In the genomic region with DNA sequence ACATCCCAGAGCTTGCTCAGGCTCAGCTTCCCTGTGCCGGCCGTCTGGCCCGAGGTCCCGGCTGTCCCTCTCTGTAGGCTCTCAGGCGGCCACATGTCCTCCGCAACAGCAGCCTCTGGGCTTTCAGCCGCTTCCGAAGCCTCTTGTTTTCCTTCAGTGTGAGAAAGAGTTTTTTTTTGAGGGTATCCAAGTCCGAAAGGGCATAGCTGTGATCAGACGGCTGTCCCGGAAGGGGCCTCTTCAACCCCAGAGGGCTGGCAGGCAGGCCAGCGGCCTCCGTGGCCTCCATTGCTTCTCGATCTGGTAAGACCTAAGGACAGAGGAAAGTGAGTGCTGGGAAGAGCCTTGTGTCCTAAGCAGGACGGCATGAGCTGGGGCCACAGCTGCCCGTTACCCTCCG, we compare ENCODE assay signal across 13 mouse cellular contexts. TPM values are rescaled to one million over a fixed set of nuclear protein-coding genes. Genes with fewer than 3 reads are reported as not detected.
A peak's percentile ranks its signal among the peaks of the same experiment; 100 is the strongest.
DNase-seq lines count a peak whose midpoint lies in the region; ATAC-seq and TF ChIP-seq lines count a peak whose summit lies in the region.
"Had no signal": no experiment of that assay in that cellular context is flagged by ENCODE, and none has a peak within 500 bp of the region (broad histone marks: within the 10 kb centered on the region; RNA-seq: fewer than 3 reads in every experiment).

No protein-coding gene starts in this region.

- 56% methylated on average over 17 of the region's 17 CpGs for WGBS in kidney, embryonic 15.5 days
- 60% methylated on average over 17 of the region's 17 CpGs for WGBS in limb, embryonic 13.5 days

- no peak for TF ChIP-seq RAD21 in MEL (IDR thresholded peaks at IDR 0.05; ENCODE audit: low read depth, low read length)

- peak; percentile 30 for DNase-seq in gastrocnemius, postnatal 10 days
- no peak for DNase-seq in gastrocnemius, postnatal 14 days
- no peak for DNase-seq in kidney, adult 18-20 months
- no peak for DNase-seq in MEL (ENCODE audit: low read depth, low spot score)
- no peak for DNase-seq in left cerebral cortex, postnatal 14 days (ENCODE audit: low spot score in 2 of 2)
- DNase-seq in adrenal gland, postnatal 4 days (ENCODE audit: low spot score in 2 of 2), result no peak
- DNase-seq: cerebellum, adult 18-20 months; forebrain, postnatal 0 days; layer of hippocampus, postnatal 36 days had no signal

- H3K27ac ChIP-seq in kidney, embryonic 15.5 days, result peak overlapping the region; percentile 51
- H3K27ac ChIP-seq in MEL (ENCODE audit: control insufficient read depth, low read depth, low read length), result no peak overlapping the region
- H3K27ac ChIP-seq in limb, embryonic 13.5 days, result peak overlapping the region; percentile 22; the same call in 1 of the 2 replicates

- no peak overlapping the region for H3K4me2 ChIP-seq in kidney, embryonic 15.5 days
- H3K4me2 ChIP-seq in limb, embryonic 13.5 days (replicated peaks), result 0 out of 2 replicates have a peak overlapping the region, but pooled peaks have one; percentile 19
- H3K4me2 ChIP-seq: midbrain, embryonic 11.5 days had no signal

- TF ChIP-seq CTCF in MEL (IDR thresholded peaks at IDR 0.05 in 2 of 3, conservative IDR thresholded peaks at IDR 0.05 in 1 of 3; ENCODE audit: control insufficient read depth in 1 of 3, insufficient read depth in 1 of 3, low read depth in 2 of 3, low read length in 3 of 3, poor library complexity in 1 of 3, severe bottlenecking in 1 of 3), result no peak

- 0 out of 2 replicates have a peak overlapping the region, but pooled peaks have one; percentile 11 for H3K9ac ChIP-seq in kidney, embryonic 15.5 days
- H3K9ac ChIP-seq in MEL (ENCODE audit: control insufficient read depth, low read depth, low read length, poor library complexity, severe bottlenecking), result no peak overlapping the region
- no peak overlapping the region for H3K9ac ChIP-seq in limb, embryonic 13.5 days
- H3K9ac ChIP-seq: forebrain, postnatal 0 days had no signal

- peaks cover 41% of the 10 kb centered on the region for H3K4me1 ChIP-seq in kidney, embryonic 15.5 days
- peaks cover 0 to 5% of the 10 kb centered on the region in 2 experiments; a peak in 3 of 4 replicates for H3K4me1 ChIP-seq in MEL (ENCODE audit: control insufficient read depth in 1 of 2, insufficient read depth in 2 of 2, low read length in 2 of 2)
- peaks cover 23% of the 10 kb centered on the region for H3K4me1 ChIP-seq in limb, embryonic 13.5 days

- H3K79me2 ChIP-seq in MEL (ENCODE audit: control insufficient read depth, insufficient read depth, low read length, poor library complexity), result peaks cover 2% of the 10 kb centered on the region; the same call in 1 of the 2 replicates

- no peak; a peak in 1 of 4 replicates for TF ChIP-seq POLR2A in MEL (IDR thresholded peaks at IDR 0.05; ENCODE audit: control insufficient read depth in 1 of 2, insufficient read depth in 1 of 2, low read depth in 1 of 2, low read length in 2 of 2, poor library complexity in 1 of 2)

- ATAC-seq in kidney, embryonic 15.5 days (replicated peaks; ENCODE audit: low FRiP score), result no peak
- no peak for ATAC-seq in limb, embryonic 13.5 days (ENCODE audit: low FRiP score, low read depth)
- ATAC-seq: forebrain, postnatal 0 days; lung, postnatal 0 days had no signal

- intact Hi-C loops in gastrocnemius, postnatal 14 days (cut with DNase I; ENCODE audit: low total_unique reads), result loop anchor here (2.0 kb wide), 1 partner anchor 44 kb away; a partner anchor contains a TSS
- intact Hi-C loops in left cerebral cortex, postnatal 14 days (cut with DNase I), result loop anchor here (5.0 kb wide), 1 partner anchor 54 kb away; a partner anchor contains a TSS

- no peaks in the 10 kb centered on the region for H3K27me3 ChIP-seq in kidney, embryonic 15.5 days
- H3K27me3 ChIP-seq in MEL (ENCODE audit: control insufficient read depth in 1 of 2, insufficient read depth in 2 of 2, low read length in 2 of 2), result no peaks in the 10 kb centered on the region
- no peaks in the 10 kb centered on the region for H3K27me3 ChIP-seq in limb, embryonic 13.5 days

- no peak for TF ChIP-seq EP300 in MEL (IDR thresholded peaks at IDR 0.05; ENCODE audit: low read depth in 1 of 2, low read length in 2 of 2)

- no peak overlapping the region for H3K4me3 ChIP-seq in kidney, embryonic 15.5 days (replicated peaks)
- no peak overlapping the region for H3K4me3 ChIP-seq in MEL (ENCODE audit: control insufficient read depth in 1 of 2, insufficient read depth in 1 of 2, low read depth in 2 of 2, low read length in 2 of 2)
- H3K4me3 ChIP-seq in limb, embryonic 13.5 days, result peak overlapping the region; percentile 11; the same call in 1 of the 2 replicates

- no peaks in the 10 kb centered on the region for H3K9me3 ChIP-seq in kidney, embryonic 15.5 days (replicated peaks)
- H3K9me3 ChIP-seq in MEL (replicated peaks; ENCODE audit: insufficient read depth, low read length), result no peaks in the 10 kb centered on the region
- H3K9me3 ChIP-seq in limb, embryonic 13.5 days, result no peaks in the 10 kb centered on the region

- peaks cover 45% of the 10 kb centered on the region for H3K36me3 ChIP-seq in kidney, embryonic 15.5 days
- peaks cover 0 to 3% of the 10 kb centered on the region in 2 experiments; a peak in 2 of 4 replicates for H3K36me3 ChIP-seq in MEL (ENCODE audit: control insufficient read depth in 1 of 2, insufficient read depth in 2 of 2, low read length in 2 of 2)
- H3K36me3 ChIP-seq in limb, embryonic 13.5 days, result peaks cover 67% of the 10 kb centered on the region

TF ChIP-seq in MEL, 35 proteins besides CTCF, POLR2A, EP300 and RAD21:
- TF ChIP-seq POLR2AphosphoS2 (IDR thresholded peaks at IDR 0.05; ENCODE audit: low read length), result peak; percentile 72; the same call in 1 of the 2 replicates
- TF ChIP-seq ZKSCAN1 (IDR thresholded peaks at IDR 0.05; ENCODE audit: low read depth, low read length), result no peak

RNA-seq across cellular contexts. Expression of a gene that starts 5.8 kb away (rescaled TPM):
- 10 to 100 TPM; 34.1 to 34.4 TPM for total RNA-seq in gastrocnemius, postnatal 10 days (2021)
- total RNA-seq in gastrocnemius, postnatal 14 days (2021), result 10 to 100 TPM; 28.0 to 32.2 TPM
- polyA plus RNA-seq in kidney, embryonic 15.5 days (2015; fragmentation: Nextera tagmentation; extraction: Ambion mirVana), result 39.2 and 44.8 TPM in 2 replicates
- total RNA-seq in MEL (2012; rRNA removed), result 12.0 and 13.7 TPM in 2 replicates
- polyA plus RNA-seq in MEL (2012; ENCODE audit: insufficient read depth in 1 of 2, insufficient read length in 2 of 2, low read depth in 1 of 2, low replicate concordance in 2 of 2, missing spikeins in 1 of 2), result 10 to 100 TPM in 1 of 2 experiments, not detected in 1; 17.2 TPM
- 51.0 and 56.4 TPM in 2 replicates for polyA plus RNA-seq in limb, embryonic 13.5 days (2015; fragmentation: Nextera tagmentation; extraction: Ambion mirVana)
- 10 to 100 TPM; 16.1 to 19.3 TPM for total RNA-seq in left cerebral cortex, postnatal 14 days (2021)
- total RNA-seq in adrenal gland, postnatal 4 days (2021), result 10 to 100 TPM; 35.6 to 41.8 TPM

RNA-seq across cellular contexts. Expression of a gene that starts 13.0 kb away (rescaled TPM):
- total RNA-seq in gastrocnemius, postnatal 10 days (2021), result 1 to 10 TPM; 6.5 to 9.5 TPM
- total RNA-seq in gastrocnemius, postnatal 14 days (2021), result 1 to 10 TPM; 4.1 to 4.4 TPM
- polyA plus RNA-seq in kidney, embryonic 15.5 days (2015; fragmentation: Nextera tagmentation; extraction: Ambion mirVana), result 31.2 and 32.1 TPM in 2 replicates
- total RNA-seq in MEL (2012; rRNA removed), result 2.0 and 3.2 TPM in 2 replicates
- 1 to 10 TPM in 1 of 2 experiments, not detected in 1; 6.6 TPM for polyA plus RNA-seq in MEL (2012; ENCODE audit: insufficient read depth in 1 of 2, insufficient read length in 2 of 2, low read depth in 1 of 2, low replicate concordance in 2 of 2, missing spikeins in 1 of 2)
- 39.2 and 40.8 TPM in 2 replicates for polyA plus RNA-seq in limb, embryonic 13.5 days (2015; fragmentation: Nextera tagmentation; extraction: Ambion mirVana)
- total RNA-seq in left cerebral cortex, postnatal 14 days (2021), result 10 to 100 TPM; 14.2 to 14.4 TPM
- total RNA-seq in adrenal gland, postnatal 4 days (2021), result 10 to 100 TPM; 24.8 to 28.0 TPM

RNA-seq across cellular contexts. Expression of a gene that starts 25.6 kb away (rescaled TPM):
- 10 to 100 TPM; 28.9 to 29.3 TPM for total RNA-seq in gastrocnemius, postnatal 10 days (2021)
- total RNA-seq in gastrocnemius, postnatal 14 days (2021), result 10 to 100 TPM; 26.9 to 31.8 TPM
- polyA plus RNA-seq in kidney, embryonic 15.5 days (2015; fragmentation: Nextera tagmentation; extraction: Ambion mirVana), result 11.7 and 12.5 TPM in 2 replicates
- 17.5 and 18.0 TPM in 2 replicates for total RNA-seq in MEL (2012; rRNA removed)
- 10 to 100 TPM in 1 of 2 experiments, not detected in 1; 22.5 TPM for polyA plus RNA-seq in MEL (2012; ENCODE audit: insufficient read depth in 1 of 2, insufficient read length in 2 of 2, low read depth in 1 of 2, low replicate concordance in 2 of 2, missing spikeins in 1 of 2)
- polyA plus RNA-seq in limb, embryonic 13.5 days (2015; fragmentation: Nextera tagmentation; extraction: Ambion mirVana), result 14.3 and 14.7 TPM in 2 replicates
- 10 to 100 TPM; 12.7 to 13.4 TPM for total RNA-seq in left cerebral cortex, postnatal 14 days (2021)
- total RNA-seq in adrenal gland, postnatal 4 days (2021), result 10 to 100 TPM; 18.8 to 19.3 TPM

RNA-seq across cellular contexts. Expression of a gene that starts 44.4 kb away (rescaled TPM):
- 1 to 10 TPM; 3.2 to 4.7 TPM for total RNA-seq in gastrocnemius, postnatal 10 days (2021)
- total RNA-seq in gastrocnemius, postnatal 14 days (2021), result 1 to 10 TPM; 1.8 to 3.3 TPM
- polyA plus RNA-seq in kidney, embryonic 15.5 days (2015; fragmentation: Nextera tagmentation; extraction: Ambion mirVana), result 17.7 and 23.8 TPM in 2 replicates
- total RNA-seq in MEL (2012; rRNA removed), result 9.4 and 12.1 TPM in 2 replicates
- 10 to 100 TPM in 1 of 2 experiments, not detected in 1; 21.4 TPM for polyA plus RNA-seq in MEL (2012; ENCODE audit: insufficient read depth in 1 of 2, insufficient read length in 2 of 2, low read depth in 1 of 2, low replicate concordance in 2 of 2, missing spikeins in 1 of 2)
- polyA plus RNA-seq in limb, embryonic 13.5 days (2015; fragmentation: Nextera tagmentation; extraction: Ambion mirVana), result 20.7 and 21.4 TPM in 2 replicates
- 10 to 100 TPM; 11.5 to 13.2 TPM for total RNA-seq in left cerebral cortex, postnatal 14 days (2021)
- total RNA-seq in adrenal gland, postnatal 4 days (2021), result 10 to 100 TPM; 16.8 to 17.0 TPM

RNA-seq across cellular contexts. Expression of a gene that starts 49.6 kb away (rescaled TPM):
- 10 to 100 TPM; 72.1 to 72.3 TPM for total RNA-seq in gastrocnemius, postnatal 10 days (2021)
- total RNA-seq in gastrocnemius, postnatal 14 days (2021), result 10 to 100 TPM; 66.1 to 75.2 TPM
- 77.6 and 78.3 TPM in 2 replicates for polyA plus RNA-seq in kidney, embryonic 15.5 days (2015; fragmentation: Nextera tagmentation; extraction: Ambion mirVana)
- total RNA-seq in MEL (2012; rRNA removed), result 109 and 128 TPM in 2 replicates
- polyA plus RNA-seq in MEL (2012; ENCODE audit: insufficient read depth in 1 of 2, insufficient read length in 2 of 2, low read depth in 1 of 2, low replicate concordance in 2 of 2, missing spikeins in 1 of 2), result 100 to 1,000 TPM; 157 to 278 TPM
- polyA plus RNA-seq in limb, embryonic 13.5 days (2015; fragmentation: Nextera tagmentation; extraction: Ambion mirVana), result 73.7 and 76.4 TPM in 2 replicates
- total RNA-seq in left cerebral cortex, postnatal 14 days (2021), result 10 to 100 TPM; 70.8 to 74.7 TPM
- 10 to 100 TPM; 86.2 to 94.5 TPM for total RNA-seq in adrenal gland, postnatal 4 days (2021)
